Mouse (Mus musculus): ENCODE data around the gene Tmprss6. TPM values are rescaled to one million over a fixed set of nuclear protein-coding genes. Genes with fewer than 3 reads are reported as not detected.

Tmprss6 gene
- polyA plus RNA-seq, 1 experiment from 2014 or later = 0.63 TPM

DNA sequence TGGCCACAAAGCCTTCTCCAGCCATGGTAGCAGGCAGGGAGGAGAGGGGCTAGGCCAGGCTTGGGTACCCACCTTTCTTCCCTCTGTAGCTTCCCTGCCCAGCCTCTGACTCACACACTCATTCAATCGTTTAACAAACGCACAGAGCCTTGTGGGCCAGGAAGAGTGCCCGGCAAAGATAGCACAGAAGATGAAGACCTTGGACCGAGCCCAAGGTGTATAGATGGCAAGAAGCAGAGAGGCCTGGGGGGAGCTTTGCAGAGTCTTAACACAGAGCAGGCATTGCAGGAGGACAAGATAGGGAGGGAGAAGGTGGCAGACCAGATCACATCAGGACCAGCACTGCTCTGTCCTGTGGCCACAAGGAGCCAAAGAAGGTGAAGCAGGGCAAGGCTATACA, 13.3 kb downstream of the Tmprss6 start:
- no peak overlapping the region for H3K4me3 ChIP-seq (ENCODE audit: low read depth, low read length)
- H3K4me1 ChIP-seq (replicated peaks; ENCODE audit: control insufficient read depth, insufficient read depth, low read length) = 0 out of 2 replicates have a peak, but pooled peaks cover 2% of the 10 kb centered on the region
- H3K36me3 ChIP-seq (ENCODE audit: control insufficient read depth, insufficient read depth) = no peaks in the 10 kb centered on the region; the same call in 1 of the 2 replicates
- no peaks in the 10 kb centered on the region for H3K9me3 ChIP-seq (ENCODE audit: control insufficient read depth)
- WGBS = 33% methylated on average over 4 of the region's 4 CpGs
- no peak overlapping the region for H3K9ac ChIP-seq (ENCODE audit: low read depth, low read length)
- no peak for TF ChIP-seq CTCF (IDR thresholded peaks at IDR 0.05; ENCODE audit: low read depth)
- no peaks in the 10 kb centered on the region for H3K27me3 ChIP-seq (replicated peaks; ENCODE audit: control insufficient read depth, insufficient read depth, low read length)
- peak overlapping the region; percentile 41; the same call in 1 of the 2 replicates for H3K27ac ChIP-seq (ENCODE audit: low read depth, low read length)
- peak; percentile 53 for ATAC-seq
- no peak overlapping the region for H3K4me2 ChIP-seq (replicated peaks; ENCODE audit: low read depth)

DNA sequence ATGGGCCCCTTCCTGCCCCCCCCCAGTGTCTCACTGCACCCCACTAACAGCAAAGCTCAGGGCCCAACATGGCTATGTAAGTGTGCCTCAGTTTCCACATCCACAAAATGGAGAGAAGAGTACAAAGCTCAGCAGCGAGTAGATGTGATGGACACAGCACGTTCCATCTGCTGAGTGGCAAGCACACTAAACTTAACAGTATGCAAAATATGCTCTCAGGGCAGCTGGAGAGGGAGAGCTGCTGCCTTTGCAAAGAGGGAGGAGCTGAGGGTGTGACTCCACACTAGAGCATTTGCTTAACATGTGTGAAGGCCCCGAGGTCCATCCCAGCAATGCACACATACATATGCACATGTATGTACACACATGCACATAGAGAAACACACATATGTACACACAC, 15.5 kb downstream of the Tmprss6 start:
- Histone ChIP-seq H3K4me3 (ENCODE audit: low read depth, low read length) (no peak overlapping the region), H3K4me1 (replicated peaks; ENCODE audit: control insufficient read depth, insufficient read depth, low read length) (0 out of 2 replicates have a peak, but pooled peaks cover 3% of the 10 kb centered on the region), H3K4me2 (replicated peaks; ENCODE audit: low read depth) (no peak overlapping the region), H3K9ac (ENCODE audit: low read depth, low read length) (no peak overlapping the region), H3K9me3 (ENCODE audit: control insufficient read depth) (no peaks in the 10 kb centered on the region), H3K27ac (ENCODE audit: low read depth, low read length) (no peak overlapping the region), H3K36me3 (ENCODE audit: control insufficient read depth, insufficient read depth) (no peaks in the 10 kb centered on the region; the same call in 1 of the 2 replicates), H3K27me3 (replicated peaks; ENCODE audit: control insufficient read depth, insufficient read depth, low read length) (no peaks in the 10 kb centered on the region)
- 72% methylated on average over 3 of the region's 3 CpGs for WGBS
- TF ChIP-seq CTCF (IDR thresholded peaks at IDR 0.05; ENCODE audit: low read depth) = no peak
- ATAC-seq = no peak

DNA sequence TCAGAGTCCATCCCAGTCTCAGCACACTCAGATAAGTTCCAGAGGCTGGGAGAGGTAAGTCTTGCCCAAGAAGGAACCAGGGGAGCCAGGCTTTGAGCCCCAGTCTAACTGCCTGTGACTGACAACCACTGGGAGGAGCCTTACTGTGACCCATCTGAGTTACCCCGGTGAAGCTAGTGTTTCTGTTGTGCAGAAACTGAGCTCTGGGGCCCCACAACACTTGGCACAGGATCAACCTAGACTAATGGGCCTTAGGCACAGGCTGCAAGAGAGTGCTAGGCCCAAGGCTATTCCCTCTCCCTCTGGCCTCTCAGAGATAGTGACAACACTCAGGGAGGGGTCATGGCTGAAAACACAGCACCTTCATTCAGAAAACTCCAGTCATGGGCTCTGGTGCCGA, 17.2 kb downstream of the Tmprss6 start:
- H3K36me3 ChIP-seq (ENCODE audit: control insufficient read depth, insufficient read depth) = no peaks in the 10 kb centered on the region; the same call in 1 of the 2 replicates
- TF ChIP-seq CTCF (IDR thresholded peaks at IDR 0.05; ENCODE audit: low read depth) = no peak
- 0 out of 2 replicates have a peak, but pooled peaks cover 3% of the 10 kb centered on the region for H3K4me1 ChIP-seq (replicated peaks; ENCODE audit: control insufficient read depth, insufficient read depth, low read length)
- H3K4me2 ChIP-seq (replicated peaks; ENCODE audit: low read depth) = no peak overlapping the region
- no peak overlapping the region for H3K9ac ChIP-seq (ENCODE audit: low read depth, low read length)
- H3K27ac ChIP-seq (ENCODE audit: low read depth, low read length) = no peak overlapping the region
- no peak overlapping the region for H3K4me3 ChIP-seq (ENCODE audit: low read depth, low read length)
- no peak for ATAC-seq
- no peaks in the 10 kb centered on the region for H3K27me3 ChIP-seq (replicated peaks; ENCODE audit: control insufficient read depth, insufficient read depth, low read length)
- no peaks in the 10 kb centered on the region for H3K9me3 ChIP-seq (ENCODE audit: control insufficient read depth)
- WGBS = 69% methylated on average over 2 of the region's 2 CpGs

DNA sequence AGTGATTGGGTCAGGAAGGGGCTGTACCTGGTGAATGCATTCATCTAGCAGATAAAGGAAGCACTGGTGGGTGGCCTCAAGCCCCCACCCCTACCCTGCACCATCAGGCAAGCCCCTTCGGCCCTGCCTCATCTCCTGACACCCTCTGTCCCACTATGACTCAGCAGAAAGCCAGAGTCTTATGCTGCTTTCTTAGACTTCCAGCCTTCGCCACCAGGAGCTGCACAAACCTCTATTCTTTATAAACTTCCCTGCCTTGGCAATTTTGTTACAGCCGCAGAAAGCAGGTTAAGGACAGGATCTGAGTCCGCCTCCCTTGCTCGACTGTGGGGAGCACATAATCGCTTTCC, 18.0 kb downstream of the Tmprss6 start:
- Histone ChIP-seq H3K4me1 (replicated peaks; ENCODE audit: control insufficient read depth, insufficient read depth, low read length) (0 out of 2 replicates have a peak, but pooled peaks cover 3% of the 10 kb centered on the region), H3K4me2 (replicated peaks; ENCODE audit: low read depth) (no peak overlapping the region), H3K27me3 (replicated peaks; ENCODE audit: control insufficient read depth, insufficient read depth, low read length) (no peaks in the 10 kb centered on the region), H3K9ac (ENCODE audit: low read depth, low read length) (no peak overlapping the region), H3K27ac (ENCODE audit: low read depth, low read length) (peak overlapping the region; percentile 17; the same call in 1 of the 2 replicates), H3K9me3 (ENCODE audit: control insufficient read depth) (no peaks in the 10 kb centered on the region), H3K36me3 (ENCODE audit: control insufficient read depth, insufficient read depth) (no peaks in the 10 kb centered on the region; the same call in 1 of the 2 replicates), H3K4me3 (ENCODE audit: low read depth, low read length) (no peak overlapping the region)
- WGBS = 89% methylated on average over 6 of the region's 6 CpGs
- TF ChIP-seq CTCF (IDR thresholded peaks at IDR 0.05; ENCODE audit: low read depth) = 0 out of 2 replicates have a peak, but pooled peaks have one; percentile 13
- no peak for ATAC-seq

DNA sequence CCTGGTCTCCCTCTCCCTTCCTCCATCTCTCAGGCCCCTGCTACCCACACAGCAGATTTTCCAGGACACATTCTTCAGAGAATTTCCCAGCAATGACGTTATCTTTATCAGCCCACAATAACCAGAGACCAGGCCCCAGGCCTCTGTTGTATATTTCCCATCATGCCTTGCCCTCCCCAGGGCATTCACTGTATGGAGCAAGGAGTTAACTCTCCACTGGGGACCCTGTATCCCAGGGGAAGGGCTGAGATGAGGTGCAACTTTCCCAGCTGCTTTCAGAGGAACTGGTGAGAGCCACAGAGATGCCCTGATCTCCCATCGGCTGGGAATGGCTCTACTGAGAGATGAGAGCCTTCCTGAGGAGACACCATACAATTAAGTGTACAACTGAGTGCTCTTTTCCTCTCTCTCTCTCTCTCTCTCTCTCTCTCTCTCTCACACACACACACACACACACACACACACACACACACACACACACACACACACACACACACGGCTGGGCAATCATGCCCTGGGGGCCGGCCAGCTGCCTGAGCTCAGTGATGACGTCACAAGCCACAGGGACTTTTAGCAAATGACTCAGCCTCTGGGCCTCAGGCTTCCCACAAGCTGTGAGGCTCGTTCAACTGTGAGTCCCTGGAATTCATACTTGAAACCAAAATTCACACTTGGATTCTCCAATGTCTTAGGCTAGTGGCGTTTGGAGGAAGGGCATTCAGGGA, 18.6 kb downstream of the Tmprss6 start:
- no peak for ATAC-seq
- WGBS = 34% methylated on average over 7 of the region's 7 CpGs
- Histone ChIP-seq H3K27me3 (replicated peaks; ENCODE audit: control insufficient read depth, insufficient read depth, low read length) (no peaks in the 10 kb centered on the region), H3K4me3 (ENCODE audit: low read depth, low read length) (no peak overlapping the region), H3K36me3 (ENCODE audit: control insufficient read depth, insufficient read depth) (no peaks in the 10 kb centered on the region; the same call in 1 of the 2 replicates), H3K4me2 (replicated peaks; ENCODE audit: low read depth) (no peak overlapping the region), H3K4me1 (replicated peaks; ENCODE audit: control insufficient read depth, insufficient read depth, low read length) (0 out of 2 replicates have a peak, but pooled peaks cover 3% of the 10 kb centered on the region), H3K9ac (ENCODE audit: low read depth, low read length) (no peak overlapping the region), H3K27ac (ENCODE audit: low read depth, low read length) (peak overlapping the region; percentile 41; the same call in 1 of the 2 replicates), H3K9me3 (ENCODE audit: control insufficient read depth) (no peaks in the 10 kb centered on the region)
- no peak for TF ChIP-seq CTCF (IDR thresholded peaks at IDR 0.05; ENCODE audit: low read depth)

DNA sequence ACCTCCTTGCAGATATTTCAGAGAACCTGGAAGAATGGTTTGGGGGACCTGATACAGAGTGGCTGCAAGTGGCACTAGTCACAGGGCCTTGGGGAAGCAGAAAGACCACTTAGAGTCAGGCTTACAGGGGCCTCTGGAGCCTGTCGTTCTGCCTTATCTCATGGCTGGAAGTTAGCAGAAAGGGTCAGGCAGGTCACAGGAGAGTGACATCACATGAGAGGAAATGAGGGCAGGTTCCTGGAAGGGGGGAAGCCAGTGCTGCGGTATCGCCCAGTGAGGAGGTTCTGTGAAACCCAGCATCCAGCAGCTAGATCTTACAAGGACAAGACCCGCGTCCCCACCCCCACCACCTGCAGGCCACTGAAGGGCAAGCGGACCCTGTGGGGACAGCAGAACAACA, 19.3 kb downstream of the Tmprss6 start:
- ATAC-seq = no peak
- Histone ChIP-seq H3K9me3 (ENCODE audit: control insufficient read depth) (no peaks in the 10 kb centered on the region), H3K36me3 (ENCODE audit: control insufficient read depth, insufficient read depth) (no peaks in the 10 kb centered on the region; the same call in 1 of the 2 replicates), H3K27me3 (replicated peaks; ENCODE audit: control insufficient read depth, insufficient read depth, low read length) (no peaks in the 10 kb centered on the region), H3K27ac (ENCODE audit: low read depth, low read length) (0 out of 2 replicates have a peak overlapping the region, but pooled peaks have one; percentile 41), H3K4me3 (ENCODE audit: low read depth, low read length) (no peak overlapping the region), H3K4me1 (replicated peaks; ENCODE audit: control insufficient read depth, insufficient read depth, low read length) (0 out of 2 replicates have a peak, but pooled peaks cover 3% of the 10 kb centered on the region), H3K9ac (ENCODE audit: low read depth, low read length) (no peak overlapping the region), H3K4me2 (replicated peaks; ENCODE audit: low read depth) (no peak overlapping the region)
- WGBS = 62% methylated on average over 6 of the region's 6 CpGs
- TF ChIP-seq CTCF (IDR thresholded peaks at IDR 0.05; ENCODE audit: low read depth) = no peak

All from intestine, postnatal 0 days (tissue).